In genomic region chr4:126058997-126059362, GRCm38 (mm10) we compare ENCODE assay signal across 8 mouse cellular contexts. TPM values are rescaled to one million over a fixed set of nuclear protein-coding genes. Genes with fewer than 3 reads are reported as not detected.
DNase-seq lines count a peak whose midpoint lies in the region; ATAC-seq and TF ChIP-seq lines count a peak whose summit lies in the region.

No protein-coding gene starts in this region.

- peak overlapping the region; percentile 56 for H3K9ac ChIP-seq in heart, embryonic 15.5 days
- H3K9ac ChIP-seq in hindbrain, embryonic 13.5 days, result peak overlapping the region; percentile 85
- H3K9ac ChIP-seq in liver, embryonic 13.5 days, result peak overlapping the region; percentile 71
- H3K9ac ChIP-seq in stomach, embryonic 16.5 days (ENCODE audit: low read length), result peak overlapping the region; percentile 73

- ATAC-seq in heart, embryonic 15.5 days (replicated peaks; ENCODE audit: insufficient number of reproducible peaks, insufficient read depth, low FRiP score, low read depth), result no peak
- no peak for ATAC-seq in hindbrain, embryonic 13.5 days (ENCODE audit: low FRiP score)
- ATAC-seq in liver, embryonic 13.5 days (ENCODE audit: low read depth), result no peak
- ATAC-seq in stomach, embryonic 16.5 days (ENCODE audit: insufficient read depth, low FRiP score), result no peak

- no peaks in the 10 kb centered on the region for H3K9me3 ChIP-seq in heart, embryonic 15.5 days (replicated peaks)
- H3K9me3 ChIP-seq in hindbrain, embryonic 13.5 days, result no peaks in the 10 kb centered on the region
- H3K9me3 ChIP-seq in liver, embryonic 13.5 days (replicated peaks), result no peaks in the 10 kb centered on the region
- H3K9me3 ChIP-seq in stomach, embryonic 16.5 days (replicated peaks; ENCODE audit: control insufficient read depth, low read length), result no peaks in the 10 kb centered on the region

- no peak for TF ChIP-seq POLR2A in bone marrow macrophage, adult 2 months (IDR thresholded peaks at IDR 0.05; ENCODE audit: borderline replicate concordance, low read depth, low read length)

- H3K4me2 ChIP-seq in heart, embryonic 15.5 days, result peak overlapping the region; percentile 85
- peak overlapping the region; percentile 82 for H3K4me2 ChIP-seq in hindbrain, embryonic 13.5 days
- peak overlapping the region; percentile 92 for H3K4me2 ChIP-seq in liver, embryonic 13.5 days
- peak overlapping the region; percentile 84 for H3K4me2 ChIP-seq in stomach, embryonic 16.5 days (ENCODE audit: low read depth, low read length)

- H3K27ac ChIP-seq in heart, embryonic 15.5 days, result no peak overlapping the region
- H3K27ac ChIP-seq in bone marrow macrophage, adult 2 months (ENCODE audit: insufficient read depth, low read depth, low read length), result no peak overlapping the region
- peak overlapping the region; percentile 69; the same call in 1 of the 2 replicates for H3K27ac ChIP-seq in hindbrain, embryonic 13.5 days
- 0 out of 2 replicates have a peak overlapping the region, but pooled peaks have one; percentile 3 for H3K27ac ChIP-seq in liver, embryonic 13.5 days
- H3K27ac ChIP-seq in stomach, embryonic 16.5 days (ENCODE audit: low read length), result no peak overlapping the region

- H3K27me3 ChIP-seq in heart, embryonic 15.5 days, result no peaks in the 10 kb centered on the region
- no peaks in the 10 kb centered on the region for H3K27me3 ChIP-seq in hindbrain, embryonic 13.5 days
- H3K27me3 ChIP-seq in liver, embryonic 13.5 days, result no peaks in the 10 kb centered on the region
- H3K27me3 ChIP-seq in stomach, embryonic 16.5 days (ENCODE audit: control insufficient read depth, insufficient read depth, low read length), result no peaks in the 10 kb centered on the region

- 35% methylated on average over 9 of the region's 9 CpGs for WGBS in heart, embryonic 15.5 days
- WGBS in hindbrain, embryonic 13.5 days, result 37% methylated on average over 9 of the region's 9 CpGs
- WGBS in liver, embryonic 13.5 days (ENCODE audit: insufficient replicate concordance), result 40% methylated on average over 9 of the region's 9 CpGs
- 37% methylated on average over 9 of the region's 9 CpGs for WGBS in stomach, embryonic 16.5 days

- DNase-seq in heart, adult 8-10 months (ENCODE audit: low spot score), result no peak
- DNase-seq in liver, embryonic 13.5 days, result no peak
- no peak for DNase-seq in c-Kit-positive CD71-positive TER-119-positive erythroid progenitor cells, embryonic 14.5 days (ENCODE audit: low spot score)
- DNase-seq in natural killer cell, adult 2 months (ENCODE audit: low spot score in 2 of 2), result no peak

- H3K4me3 ChIP-seq in heart, embryonic 15.5 days, result peak overlapping the region; percentile 67
- peak overlapping the region; percentile 94 for H3K4me3 ChIP-seq in bone marrow macrophage, adult 2 months (ENCODE audit: insufficient read depth, low read length)
- peak overlapping the region; percentile 73 for H3K4me3 ChIP-seq in hindbrain, embryonic 13.5 days
- H3K4me3 ChIP-seq in liver, embryonic 13.5 days (replicated peaks), result peak overlapping the region; percentile 80
- peak overlapping the region; percentile 67 for H3K4me3 ChIP-seq in stomach, embryonic 16.5 days (replicated peaks; ENCODE audit: low read length)

- H3K4me1 ChIP-seq in heart, embryonic 15.5 days (replicated peaks), result peaks cover 13% of the 10 kb centered on the region
- H3K4me1 ChIP-seq in bone marrow macrophage, adult 2 months (ENCODE audit: control insufficient read depth, insufficient read depth, low read length), result peaks cover 20% of the 10 kb centered on the region
- H3K4me1 ChIP-seq in hindbrain, embryonic 13.5 days (replicated peaks), result peaks cover 21% of the 10 kb centered on the region
- peaks cover 25% of the 10 kb centered on the region for H3K4me1 ChIP-seq in liver, embryonic 13.5 days (replicated peaks)
- peaks cover 17% of the 10 kb centered on the region for H3K4me1 ChIP-seq in stomach, embryonic 16.5 days (ENCODE audit: control insufficient read depth, insufficient read depth, low read length)

- H3K36me3 ChIP-seq in heart, embryonic 15.5 days, result peaks cover 19% of the 10 kb centered on the region
- H3K36me3 ChIP-seq in hindbrain, embryonic 13.5 days, result peaks cover 31% of the 10 kb centered on the region
- peaks cover 23% of the 10 kb centered on the region for H3K36me3 ChIP-seq in liver, embryonic 13.5 days
- peaks cover 9% of the 10 kb centered on the region for H3K36me3 ChIP-seq in stomach, embryonic 16.5 days (ENCODE audit: control insufficient read depth, insufficient read depth, low read length)

- TF ChIP-seq CTCF in bone marrow macrophage, adult 2 months (IDR thresholded peaks at IDR 0.05; ENCODE audit: low read depth, low read length), result no peak

RNA-seq across cellular contexts. Expression of gene Oscp1, which starts 0.6 kb away (rescaled TPM):
- polyA plus RNA-seq in heart, embryonic 15.5 days (2015; fragmentation: Nextera tagmentation; extraction: Ambion mirVana), result 6.1 and 7.6 TPM in 2 replicates
- 1 to 10 TPM; 1.4 to 3.0 (median 2.2) TPM for total RNA-seq in heart, adult 8-10 months (2022)
- 3.7 and 6.2 TPM in 2 replicates for polyA plus RNA-seq in bone marrow macrophage, adult 2 months (2012; ENCODE audit: insufficient read depth, insufficient read length, missing spikeins)
- polyA plus RNA-seq in hindbrain, embryonic 13.5 days (2015; fragmentation: Nextera tagmentation; extraction: Ambion mirVana), result 33.1 and 35.1 TPM in 2 replicates
- 1.4 and 1.5 TPM in 2 replicates for polyA plus RNA-seq in liver, embryonic 13.5 days (2015; fragmentation: Nextera tagmentation; extraction: Ambion mirVana)
- 10.1 and 12.5 TPM in 2 replicates for polyA plus RNA-seq in stomach, embryonic 16.5 days (2015; fragmentation: Nextera tagmentation; extraction: Ambion mirVana)

RNA-seq across cellular contexts. Expression of gene Mrps15, which starts 12.3 kb away (rescaled TPM):
- 120 and 137 TPM in 2 replicates for polyA plus RNA-seq in heart, embryonic 15.5 days (2015; fragmentation: Nextera tagmentation; extraction: Ambion mirVana)
- total RNA-seq in heart, adult 8-10 months (2022), result 10 to 100 TPM; 66.9 to 90.0 (median 81.3) TPM
- polyA plus RNA-seq in bone marrow macrophage, adult 2 months (2012; ENCODE audit: insufficient read depth, insufficient read length, missing spikeins), result 93.3 and 98.8 TPM in 2 replicates
- polyA plus RNA-seq in hindbrain, embryonic 13.5 days (2015; fragmentation: Nextera tagmentation; extraction: Ambion mirVana), result 131 and 136 TPM in 2 replicates
- polyA plus RNA-seq in liver, embryonic 13.5 days (2015; fragmentation: Nextera tagmentation; extraction: Ambion mirVana), result 112 and 127 TPM in 2 replicates
- 114 and 131 TPM in 2 replicates for polyA plus RNA-seq in stomach, embryonic 16.5 days (2015; fragmentation: Nextera tagmentation; extraction: Ambion mirVana)

RNA-seq across cellular contexts. Expression of gene Csf3r, which starts 34.6 kb away (rescaled TPM):
- 0.38 and 1.4 TPM in 2 replicates for polyA plus RNA-seq in heart, embryonic 15.5 days (2015; fragmentation: Nextera tagmentation; extraction: Ambion mirVana)
- 1 to 10 TPM in 3 of 4 experiments, under 1 TPM in 1; 0.66 to 5.4 (median 1.2) TPM for total RNA-seq in heart, adult 8-10 months (2022)
- polyA plus RNA-seq in bone marrow macrophage, adult 2 months (2012; ENCODE audit: insufficient read depth, insufficient read length, missing spikeins), result 99.3 and 112 TPM in 2 replicates
- 0.48 and 0.74 TPM in 2 replicates for polyA plus RNA-seq in hindbrain, embryonic 13.5 days (2015; fragmentation: Nextera tagmentation; extraction: Ambion mirVana)
- polyA plus RNA-seq in liver, embryonic 13.5 days (2015; fragmentation: Nextera tagmentation; extraction: Ambion mirVana), result 2.0 and 2.4 TPM in 2 replicates
- polyA plus RNA-seq in stomach, embryonic 16.5 days (2015; fragmentation: Nextera tagmentation; extraction: Ambion mirVana), result 1.3 and 2.1 TPM in 2 replicates

RNA-seq across cellular contexts. Expression of gene Lsm10, which starts 37.4 kb away (rescaled TPM):
- polyA plus RNA-seq in heart, embryonic 15.5 days (2015; fragmentation: Nextera tagmentation; extraction: Ambion mirVana), result 42.2 and 43.2 TPM in 2 replicates
- 10 to 100 TPM; 17.3 to 19.5 (median 18.4) TPM for total RNA-seq in heart, adult 8-10 months (2022)
- 37.9 and 38.6 TPM in 2 replicates for polyA plus RNA-seq in bone marrow macrophage, adult 2 months (2012; ENCODE audit: insufficient read depth, insufficient read length, missing spikeins)
- 47.5 and 47.9 TPM in 2 replicates for polyA plus RNA-seq in hindbrain, embryonic 13.5 days (2015; fragmentation: Nextera tagmentation; extraction: Ambion mirVana)
- 31.1 and 31.3 TPM in 2 replicates for polyA plus RNA-seq in liver, embryonic 13.5 days (2015; fragmentation: Nextera tagmentation; extraction: Ambion mirVana)
- 49.4 and 52.4 TPM in 2 replicates for polyA plus RNA-seq in stomach, embryonic 16.5 days (2015; fragmentation: Nextera tagmentation; extraction: Ambion mirVana)

RNA-seq across cellular contexts. Expression of gene Stk40, which starts 44.8 kb away (rescaled TPM):
- 20.6 and 27.2 TPM in 2 replicates for polyA plus RNA-seq in heart, embryonic 15.5 days (2015; fragmentation: Nextera tagmentation; extraction: Ambion mirVana)
- 10 to 100 TPM; 37.8 to 61.9 (median 52.4) TPM for total RNA-seq in heart, adult 8-10 months (2022)
- polyA plus RNA-seq in bone marrow macrophage, adult 2 months (2012; ENCODE audit: insufficient read depth, insufficient read length, missing spikeins), result 25.5 and 26.5 TPM in 2 replicates
- polyA plus RNA-seq in hindbrain, embryonic 13.5 days (2015; fragmentation: Nextera tagmentation; extraction: Ambion mirVana), result 35.1 and 35.5 TPM in 2 replicates
- polyA plus RNA-seq in liver, embryonic 13.5 days (2015; fragmentation: Nextera tagmentation; extraction: Ambion mirVana), result 13.9 and 15.9 TPM in 2 replicates
- polyA plus RNA-seq in stomach, embryonic 16.5 days (2015; fragmentation: Nextera tagmentation; extraction: Ambion mirVana), result 28.4 and 29.6 TPM in 2 replicates

Comparison
In these comparisons a context has a peak if more than half of its experiments do, and no peak if none do; other contexts are left out.
1. H3K27ac ChIP-seq: peak in hindbrain, embryonic 13.5 days (single experiment) and liver, embryonic 13.5 days (single experiment); none in heart, embryonic 15.5 days (single experiment), bone marrow macrophage, adult 2 months (single experiment) and stomach, embryonic 16.5 days (single experiment).
2. RNA of gene Csf3r, which starts 34.6 kb away (polyA plus RNA-seq): 99.3 to 112 TPM in bone marrow macrophage, adult 2 months; 1.3 to 2.1 TPM in stomach, embryonic 16.5 days, 2.0 to 2.4 TPM in liver, embryonic 13.5 days, 0.48 to 0.74 TPM in hindbrain, embryonic 13.5 days and 0.38 to 1.4 TPM in heart, embryonic 15.5 days; every median in the first group is over 10 times any median in the second.
3. Peak in every context shown above with its lines, with median percentiles within 50 percentile points of each other: H3K4me2 ChIP-seq, H3K4me3 ChIP-seq and H3K9ac ChIP-seq.